Mouse (Mus musculus) midbrain, embryonic 15.5 days (tissue): ENCODE measurements at regions not wholly inside any gene's neighbourhood (a gene's known extent, or its start where the extent isn't known, plus 50 kb on each side); places are given as distances from the start of the nearest gene placed in this dataset.
A peak's percentile ranks its signal among the peaks of the same experiment; 100 is the strongest.

Experiments used
- ATAC-seq: fragments of 200-750 bp; cut with Nextera tagmentation; replicated peaks from 2 replicates; pipeline ENCODE4 v1.8.0; 2017; ENCODE audit warnings: moderate TSS enrichment
- H3K27ac ChIP-seq: fragments of 300-500 bp; sonication (generic); 2 replicates; pipeline ENCODE4 v1.5.1; 2015; ENCODE audit warnings: mild to moderate bottlenecking, inconsistent platforms
- H3K27me3 ChIP-seq: fragments of 300-500 bp; sonication (generic); replicated peaks from 2 replicates; pipeline ENCODE4 v1.6.1; 2015; ENCODE audit warnings: inconsistent platforms
- H3K36me3 ChIP-seq: fragments of 300-500 bp; sonication (generic); replicated peaks from 2 replicates; pipeline ENCODE4 v1.6.1; 2015; ENCODE audit warnings: inconsistent platforms
- H3K4me1 ChIP-seq: fragments of 300-500 bp; sonication (generic); 2 replicates; pipeline ENCODE4 v1.6.1; 2015; ENCODE audit warnings: inconsistent platforms
- H3K4me2 ChIP-seq: fragments of 300-500 bp; sonication (generic); 2 replicates; pipeline ENCODE4 v1.6.1; 2015; ENCODE audit warnings: inconsistent platforms, mild to moderate bottlenecking, moderate library complexity
- H3K4me3 ChIP-seq: fragments of 300-500 bp; sonication (generic); 2 replicates; pipeline ENCODE4 v1.5.1; 2015; ENCODE audit warnings: mild to moderate bottlenecking, inconsistent platforms
- H3K9ac ChIP-seq: fragments of 300-500 bp; sonication (generic); 2 replicates; pipeline ENCODE4 v1.6.1; 2015; ENCODE audit warnings: mild to moderate bottlenecking, inconsistent platforms
- H3K9me3 ChIP-seq: fragments of 300-500 bp; sonication (generic); 2 replicates; pipeline ENCODE4 v1.6.1; 2016; ENCODE audit warnings: inconsistent platforms
- WGBS: fragments of 180-500 bp; shearing (Covaris S2); methylation state at CpG from one replicate; pipeline ENCODE4 v1.1.7; 2015; ENCODE audit warnings: mixed read lengths; 5-methylcytosine and 5-hydroxymethylcytosine counted together

DNA sequence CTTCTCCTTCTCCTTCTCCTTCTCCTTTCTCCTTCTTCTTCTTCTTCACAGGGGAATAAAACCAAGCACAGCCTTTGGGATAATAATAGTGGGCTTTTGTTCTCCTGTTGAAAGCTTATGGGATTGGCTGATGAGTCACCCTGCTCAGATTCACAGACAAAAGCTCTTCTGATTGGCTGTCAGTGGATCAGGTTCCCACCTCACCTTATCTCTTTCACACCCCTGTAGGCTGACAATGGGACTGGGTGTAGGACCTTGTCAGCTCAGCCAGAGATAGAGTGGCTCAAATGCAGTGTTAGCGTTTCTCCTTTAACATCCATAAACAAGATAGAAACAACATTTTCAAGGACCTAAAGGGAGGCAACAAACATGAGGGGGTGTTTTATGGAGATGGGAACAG is 263.9 kb downstream of the Ndfip2 start:
- H3K9ac ChIP-seq = no peak overlapping the region
- no peaks in the 10 kb centered on the region for H3K4me1 ChIP-seq
- WGBS = 77% methylated on average over 1 of the region's 1 CpGs
- H3K4me2 ChIP-seq = no peak overlapping the region
- H3K36me3 ChIP-seq = no peaks in the 10 kb centered on the region
- H3K9me3 ChIP-seq = no peaks in the 10 kb centered on the region
- ATAC-seq = no peak
- H3K27me3 ChIP-seq = no peaks in the 10 kb centered on the region
- no peak overlapping the region for H3K4me3 ChIP-seq
- H3K27ac ChIP-seq = no peak overlapping the region

DNA sequence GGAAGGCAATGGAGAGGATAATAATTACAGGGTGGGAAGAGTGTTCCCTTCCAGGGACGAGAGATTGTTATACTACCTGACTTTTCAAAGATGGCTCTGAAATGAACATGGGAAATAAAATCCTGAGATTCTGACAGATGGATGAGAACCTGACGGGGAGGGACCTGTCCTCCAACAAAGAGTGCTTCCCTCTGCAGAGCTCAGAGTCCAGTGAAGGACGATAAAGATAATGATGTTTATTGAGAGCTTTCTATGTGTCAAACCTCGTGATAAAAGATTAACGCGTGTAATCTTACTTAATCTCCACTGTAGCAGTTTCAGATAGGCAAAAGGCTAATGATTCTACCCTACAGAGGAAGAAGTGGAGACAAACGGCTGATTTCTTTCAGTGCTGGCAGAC is 260.3 kb downstream of the Ndfip2 start:
- no peak overlapping the region for H3K27ac ChIP-seq
- H3K27me3 ChIP-seq = no peaks in the 10 kb centered on the region
- no peak overlapping the region for H3K4me2 ChIP-seq
- no peaks in the 10 kb centered on the region for H3K36me3 ChIP-seq
- no peak overlapping the region for H3K9ac ChIP-seq
- no peaks in the 10 kb centered on the region for H3K9me3 ChIP-seq
- no peak overlapping the region for H3K4me3 ChIP-seq
- no peak for ATAC-seq
- WGBS = 45% methylated on average over 7 of the region's 7 CpGs
- H3K4me1 ChIP-seq = no peaks in the 10 kb centered on the region

DNA sequence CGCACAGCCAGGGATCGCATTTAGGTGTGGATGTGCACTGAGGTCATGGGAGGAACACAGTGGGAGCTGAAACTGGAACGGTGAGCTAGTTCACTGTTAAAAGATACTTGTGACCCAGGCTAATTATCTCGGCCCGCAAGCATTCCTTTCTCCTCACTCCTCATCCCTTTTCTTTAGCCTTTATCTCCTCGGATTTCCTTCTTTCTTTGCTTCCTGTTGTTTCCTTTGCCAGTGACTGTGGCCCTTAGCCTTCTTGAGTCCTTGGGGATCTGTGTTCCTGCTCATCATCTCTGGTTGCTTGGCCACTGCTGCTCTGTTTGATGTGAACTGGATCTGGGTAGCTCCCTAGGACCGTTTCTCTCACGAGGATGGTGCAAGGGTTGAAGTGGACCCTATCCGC is 256.0 kb downstream of the Ndfip2 start:
- 74% methylated on average over 9 of the region's 9 CpGs for WGBS
- no peak overlapping the region for H3K4me3 ChIP-seq
- H3K36me3 ChIP-seq = no peaks in the 10 kb centered on the region
- ATAC-seq = no peak
- H3K9me3 ChIP-seq = no peaks in the 10 kb centered on the region
- H3K9ac ChIP-seq = no peak overlapping the region
- no peak overlapping the region for H3K27ac ChIP-seq
- H3K27me3 ChIP-seq = no peaks in the 10 kb centered on the region
- no peak overlapping the region for H3K4me2 ChIP-seq
- no peaks in the 10 kb centered on the region for H3K4me1 ChIP-seq

DNA sequence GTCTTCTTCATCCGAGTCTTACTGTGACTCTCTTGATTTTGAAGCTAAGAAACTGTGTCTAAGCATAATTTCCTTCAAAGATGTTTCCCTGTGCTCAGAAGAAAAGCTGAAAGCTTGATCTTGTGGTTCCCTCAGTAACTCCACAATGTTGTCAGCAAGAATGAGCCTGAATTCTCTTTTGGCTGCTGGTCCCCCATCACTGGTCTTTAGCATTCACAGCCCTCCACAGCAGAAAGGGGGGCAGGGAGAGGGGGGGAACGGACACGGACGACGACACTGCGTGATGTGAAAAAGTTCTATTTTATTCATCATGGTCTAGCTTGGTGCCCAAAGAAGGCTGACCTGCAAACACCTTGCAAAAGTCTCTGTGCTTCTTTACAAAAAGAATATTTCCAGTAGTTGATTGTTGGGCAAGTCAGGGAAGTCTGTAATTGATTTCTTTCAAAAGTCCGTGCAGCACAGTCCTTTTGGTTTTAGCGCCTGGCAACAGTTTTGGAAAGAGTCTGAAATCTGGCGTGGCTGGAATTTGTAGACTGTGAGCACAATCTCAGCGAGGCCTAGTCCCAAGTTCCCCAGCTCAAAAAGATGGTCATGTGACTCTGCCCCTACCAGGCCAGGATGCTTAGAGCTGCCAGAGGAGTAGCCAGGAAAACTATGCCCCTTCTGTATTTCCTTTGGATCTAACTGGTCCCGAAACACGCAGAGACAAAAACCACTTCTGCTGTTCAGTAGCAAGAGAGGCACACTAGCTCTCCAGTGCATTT is 254.7 kb downstream of the Ndfip2 start:
- WGBS = 67% methylated on average over 12 of the region's 12 CpGs
- H3K9me3 ChIP-seq = no peaks in the 10 kb centered on the region
- peak; percentile 84 for ATAC-seq
- no peaks in the 10 kb centered on the region for H3K4me1 ChIP-seq
- no peaks in the 10 kb centered on the region for H3K36me3 ChIP-seq
- no peak overlapping the region for H3K4me3 ChIP-seq
- H3K4me2 ChIP-seq = no peak overlapping the region
- H3K27me3 ChIP-seq = no peaks in the 10 kb centered on the region
- peak overlapping the region; percentile 28; the same call in 1 of the 2 replicates for H3K27ac ChIP-seq
- H3K9ac ChIP-seq = no peak overlapping the region

DNA sequence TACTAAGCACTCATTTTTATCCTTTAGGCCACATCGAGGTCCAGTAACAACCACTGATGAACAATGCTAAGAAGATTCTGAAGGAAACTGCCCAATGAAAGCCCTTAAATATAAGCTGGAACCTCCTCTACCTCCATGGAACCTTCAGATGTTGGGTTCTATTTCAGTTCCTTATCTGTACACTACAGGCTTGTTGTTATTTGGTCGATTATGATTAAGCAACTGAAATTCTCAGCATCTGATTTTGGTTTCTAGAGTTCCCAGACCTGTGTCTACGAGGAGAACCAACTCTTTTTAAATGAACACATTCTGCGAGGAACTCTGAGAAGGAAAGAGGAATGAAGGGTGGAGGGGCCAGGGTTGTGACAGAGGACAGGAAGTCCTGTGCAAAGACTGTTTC is 253.5 kb downstream of the Ndfip2 start:
- no peaks in the 10 kb centered on the region for H3K36me3 ChIP-seq
- 91% methylated on average over 4 of the region's 4 CpGs for WGBS
- no peak overlapping the region for H3K9ac ChIP-seq
- no peaks in the 10 kb centered on the region for H3K4me1 ChIP-seq
- no peak for ATAC-seq
- no peak overlapping the region for H3K4me2 ChIP-seq
- H3K27ac ChIP-seq = no peak overlapping the region
- no peaks in the 10 kb centered on the region for H3K9me3 ChIP-seq
- H3K27me3 ChIP-seq = no peaks in the 10 kb centered on the region
- H3K4me3 ChIP-seq = no peak overlapping the region

DNA sequence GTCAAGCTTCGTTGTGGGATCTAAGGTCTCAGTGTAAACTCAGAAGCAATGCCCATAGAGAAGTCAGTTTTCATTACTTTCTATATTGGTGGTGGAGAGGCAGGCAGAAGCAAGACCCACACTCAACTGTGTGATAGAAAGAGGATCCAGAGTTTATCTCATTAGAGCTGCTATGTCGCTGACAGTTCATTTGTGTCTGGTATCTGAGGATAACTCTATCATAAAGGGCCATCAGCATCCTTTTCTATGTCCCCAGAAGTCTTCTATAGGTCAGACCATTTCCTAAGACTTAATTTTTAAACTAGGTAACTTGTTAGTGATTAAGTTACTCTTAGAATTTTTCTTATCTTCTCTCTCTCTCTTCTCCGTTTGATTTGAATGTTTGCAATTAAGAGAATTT is 252.8 kb downstream of the Ndfip2 start:
- no peaks in the 10 kb centered on the region for H3K9me3 ChIP-seq
- H3K4me3 ChIP-seq = no peak overlapping the region
- ATAC-seq = no peak
- 90% methylated on average over 3 of the region's 3 CpGs for WGBS
- no peak overlapping the region for H3K9ac ChIP-seq
- H3K27ac ChIP-seq = no peak overlapping the region
- H3K4me2 ChIP-seq = no peak overlapping the region
- no peaks in the 10 kb centered on the region for H3K36me3 ChIP-seq
- H3K27me3 ChIP-seq = no peaks in the 10 kb centered on the region
- no peaks in the 10 kb centered on the region for H3K4me1 ChIP-seq

DNA sequence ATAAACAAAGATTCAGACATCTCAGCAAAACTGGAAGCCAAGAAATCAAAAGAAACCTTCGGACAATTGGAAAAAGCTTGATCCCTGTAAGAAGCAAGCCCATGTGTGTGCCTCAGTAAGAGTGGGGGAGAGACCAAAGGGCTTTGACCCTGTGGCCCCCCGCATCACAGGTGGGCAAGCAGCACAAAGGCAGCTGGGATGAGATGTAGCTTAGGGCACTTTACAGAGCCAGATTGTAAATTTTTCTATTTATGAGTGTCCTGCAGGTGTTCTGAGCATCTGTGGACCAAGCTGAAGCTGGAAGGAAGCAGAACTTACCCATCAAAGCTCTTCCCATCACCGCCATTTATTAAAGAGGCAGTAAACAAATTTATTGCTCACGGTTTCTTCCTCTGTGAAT is 246.9 kb downstream of the Ndfip2 start:
- Histone ChIP-seq H3K9me3 (no peaks in the 10 kb centered on the region), H3K4me3 (no peak overlapping the region), H3K27ac (no peak overlapping the region), H3K4me2 (no peak overlapping the region), H3K27me3 (no peaks in the 10 kb centered on the region; the same call in 1 of the 2 replicates), H3K9ac (no peak overlapping the region), H3K36me3 (no peaks in the 10 kb centered on the region), H3K4me1 (peaks cover 20% of the 10 kb centered on the region)
- WGBS = 69% methylated on average over 4 of the region's 4 CpGs
- no peak for ATAC-seq

DNA sequence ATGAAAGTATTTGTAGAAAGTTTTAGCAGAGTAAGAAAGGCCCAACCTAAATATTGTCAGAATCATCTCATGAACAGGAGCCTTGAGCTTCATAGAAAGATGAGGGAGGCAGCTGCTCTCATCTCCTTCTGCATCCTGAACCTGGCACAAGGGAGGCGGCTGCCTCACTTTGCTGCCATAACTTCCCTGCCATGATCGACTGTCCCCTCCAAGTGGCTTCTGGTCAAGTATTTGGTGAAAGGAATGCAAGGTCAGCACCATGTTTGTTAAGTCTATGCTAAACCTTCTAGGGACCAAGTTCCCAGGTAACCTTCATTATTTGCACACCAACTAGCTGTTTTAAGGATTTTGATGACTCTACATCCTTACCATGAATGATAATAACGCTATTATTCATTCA is 246.0 kb downstream of the Ndfip2 start:
- Histone ChIP-seq H3K4me3 (no peak overlapping the region), H3K27me3 (no peaks in the 10 kb centered on the region; the same call in 1 of the 2 replicates), H3K27ac (no peak overlapping the region), H3K4me2 (no peak overlapping the region), H3K9ac (no peak overlapping the region), H3K9me3 (no peaks in the 10 kb centered on the region), H3K4me1 (peaks cover 25% of the 10 kb centered on the region), H3K36me3 (no peaks in the 10 kb centered on the region)
- 91% methylated on average over 3 of the region's 3 CpGs for WGBS
- no peak for ATAC-seq

DNA sequence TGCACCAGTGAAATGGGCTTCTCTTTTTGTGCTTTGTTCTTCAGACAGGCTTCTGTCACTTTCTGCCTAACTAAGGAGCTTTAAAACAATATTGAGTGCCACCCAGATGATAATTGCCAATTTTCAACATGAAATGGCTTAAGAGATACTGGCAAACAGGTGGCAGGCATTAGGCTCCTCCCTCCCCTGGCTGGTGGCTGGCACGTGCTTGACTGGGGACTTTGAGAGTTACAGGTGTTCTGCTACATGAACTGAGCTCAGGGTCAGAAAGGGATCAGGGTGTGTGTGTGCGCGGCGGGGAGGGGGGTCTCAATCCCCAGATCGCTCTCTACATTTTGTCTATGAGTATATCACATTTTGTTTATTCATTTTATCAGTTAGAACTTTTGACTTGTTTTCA is 245.4 kb downstream of the Ndfip2 start:
- 79% methylated on average over 5 of the region's 5 CpGs for WGBS
- Histone ChIP-seq H3K27ac (no peak overlapping the region), H3K27me3 (no peaks in the 10 kb centered on the region; the same call in 1 of the 2 replicates), H3K4me2 (no peak overlapping the region), H3K9me3 (no peaks in the 10 kb centered on the region), H3K9ac (no peak overlapping the region), H3K36me3 (no peaks in the 10 kb centered on the region), H3K4me3 (no peak overlapping the region), H3K4me1 (peaks cover 31% of the 10 kb centered on the region)
- ATAC-seq = no peak

DNA sequence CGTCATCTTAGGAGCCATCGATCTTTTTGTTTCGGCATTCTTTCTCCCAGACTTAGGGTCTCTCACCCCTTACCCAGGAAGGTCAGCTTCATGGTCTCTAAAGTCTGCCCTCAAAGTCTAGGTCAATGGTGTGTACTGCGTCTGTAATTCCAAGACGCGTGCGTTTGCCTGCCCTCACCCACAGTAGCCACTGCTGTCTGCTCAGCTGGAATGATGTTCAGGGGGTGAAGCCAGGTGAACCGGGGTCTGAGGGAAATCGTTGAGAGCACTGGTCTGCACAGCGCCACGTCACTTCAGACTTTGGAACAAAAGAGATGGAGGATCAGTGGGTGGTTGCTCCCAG is 244.2 kb downstream of the Ndfip2 start:
- Histone ChIP-seq H3K36me3 (no peaks in the 10 kb centered on the region), H3K27ac (no peak overlapping the region), H3K9me3 (no peaks in the 10 kb centered on the region), H3K4me1 (peaks cover 32% of the 10 kb centered on the region), H3K4me2 (peak overlapping the region; percentile 38), H3K4me3 (no peak overlapping the region), H3K9ac (no peak overlapping the region), H3K27me3 (no peaks in the 10 kb centered on the region; the same call in 1 of the 2 replicates)
- 0 out of 2 replicates have a peak, but pooled peaks have one; percentile 4 for ATAC-seq
- WGBS = 10% methylated on average over 11 of the region's 11 CpGs

DNA sequence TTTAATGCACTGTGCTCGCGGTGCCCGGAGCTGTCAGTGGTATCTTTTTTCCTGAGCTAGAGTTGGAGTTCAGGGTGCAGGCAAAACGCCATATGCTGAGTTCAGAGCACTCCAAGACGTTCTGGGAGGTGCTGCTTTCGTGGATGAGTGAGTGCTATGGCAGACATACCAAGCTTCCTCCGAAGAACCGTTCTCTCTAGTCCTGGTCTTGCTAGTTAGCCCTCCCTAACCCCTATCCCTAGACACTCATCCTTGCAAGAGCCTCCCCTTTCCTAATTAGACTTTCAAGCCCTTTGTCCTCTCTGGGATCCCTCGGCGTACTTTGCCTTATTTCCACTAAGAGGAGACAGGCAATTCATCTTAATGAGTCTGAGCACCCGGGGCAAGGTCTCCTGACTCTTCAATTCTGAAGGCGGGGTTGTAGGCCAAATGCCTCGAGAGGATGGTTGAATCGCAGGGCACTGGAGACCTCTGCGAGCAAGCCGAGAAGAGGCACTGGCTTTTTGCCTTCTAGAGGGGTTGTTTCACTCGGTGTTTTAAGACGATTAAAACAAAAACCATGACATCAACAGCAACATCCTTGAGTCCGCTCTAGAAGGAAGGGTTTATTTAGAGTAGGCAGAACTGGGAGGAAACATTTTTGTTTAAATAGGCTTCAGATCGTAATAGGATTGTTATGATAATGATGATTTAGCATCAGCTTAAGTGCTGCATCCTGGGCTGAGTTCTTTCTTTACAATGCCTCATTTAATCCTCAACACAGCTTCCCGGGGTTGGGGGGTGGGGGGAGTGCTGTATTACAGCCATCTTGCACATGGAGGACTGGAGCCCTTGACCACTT is 243.6 kb downstream of the Ndfip2 start:
- peak; percentile 49 for ATAC-seq
- Histone ChIP-seq H3K36me3 (no peaks in the 10 kb centered on the region), H3K27ac (peak overlapping the region; percentile 7; the same call in 1 of the 2 replicates), H3K9ac (no peak overlapping the region), H3K4me2 (peak overlapping the region; percentile 38), H3K4me1 (peaks cover 32% of the 10 kb centered on the region), H3K27me3 (no peaks in the 10 kb centered on the region; the same call in 1 of the 2 replicates), H3K9me3 (no peaks in the 10 kb centered on the region), H3K4me3 (peak overlapping the region; percentile 6; the same call in 1 of the 2 replicates)
- WGBS = 5% methylated on average over 21 of the region's 21 CpGs

DNA sequence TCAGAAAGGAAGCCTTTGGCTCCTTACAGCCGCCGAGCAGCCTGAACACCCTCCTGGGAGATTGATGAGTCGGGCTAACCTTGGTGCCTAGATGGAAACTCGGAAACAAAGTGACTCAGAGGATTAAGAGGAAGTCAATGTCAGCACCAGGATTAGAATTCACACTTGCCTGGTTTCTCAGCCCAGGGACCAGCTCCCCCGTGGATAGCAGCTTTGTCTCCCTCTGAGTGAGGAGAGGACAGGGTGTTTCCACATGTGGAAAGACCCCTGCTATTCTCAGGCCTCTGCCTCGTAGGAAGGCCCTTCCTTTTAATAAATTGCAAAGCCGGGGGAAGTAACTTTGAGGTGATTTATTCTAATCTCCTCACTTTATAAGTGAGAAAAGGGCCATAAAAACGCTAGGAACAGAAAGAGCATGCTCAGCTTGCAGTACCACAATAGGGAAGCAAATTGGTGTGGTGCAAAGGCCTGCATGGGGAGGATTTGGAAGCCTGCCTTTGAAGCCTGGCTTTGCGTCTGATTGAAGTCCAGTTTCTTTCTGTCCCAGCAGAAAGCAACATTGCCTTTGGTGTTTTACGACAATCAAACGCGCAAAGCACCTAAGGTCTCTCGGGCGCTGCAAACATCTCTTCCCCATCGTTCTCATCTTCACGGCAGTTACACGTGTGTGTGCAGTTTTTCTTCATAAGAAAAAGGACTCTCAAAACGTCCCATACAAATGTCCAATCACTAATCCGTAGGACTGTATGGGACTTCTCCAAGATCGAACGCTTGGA is 242.8 kb downstream of the Ndfip2 start:
- H3K4me2 ChIP-seq = peak overlapping the region; percentile 38
- no peaks in the 10 kb centered on the region for H3K36me3 ChIP-seq
- 6% methylated on average over 21 of the region's 21 CpGs for WGBS
- ATAC-seq = no peak
- peak overlapping the region; percentile 6; the same call in 1 of the 2 replicates for H3K4me3 ChIP-seq
- H3K9me3 ChIP-seq = no peaks in the 10 kb centered on the region
- H3K4me1 ChIP-seq = peaks cover 32% of the 10 kb centered on the region
- no peak overlapping the region for H3K9ac ChIP-seq
- no peaks in the 10 kb centered on the region; the same call in 1 of the 2 replicates for H3K27me3 ChIP-seq
- peak overlapping the region; percentile 13; the same call in 1 of the 2 replicates for H3K27ac ChIP-seq
